Mouse (Mus musculus) ovary, adult 18-20 months (tissue): ENCODE data around the gene Cactin.

Experiments used
- DNase-seq: peaks from one replicate; pipeline ENCODE4 v3.0.0; 2022; ENCODE audit warnings: low spot score, mixed read lengths

Cactin gene

GRCm38 (mm10) chr10:81297845-81298244 is 23.1 kb upstream of the Cactin start:
- DNase-seq: no peak

GRCm38 (mm10) chr10:81298369-81299100 is 22.4 kb upstream of the Cactin start:
- DNase-seq: no peak

GRCm38 (mm10) chr10:81299585-81300351 is 21.1 kb upstream of the Cactin start:
- DNase-seq: no peak

GRCm38 (mm10) chr10:81300352-81300907 is 20.5 kb upstream of the Cactin start:
- no peak for DNase-seq

- DNase-seq: no peak
These were observed 19.6 kb upstream of the Cactin start for GRCm38 (mm10) chr10:81301321-81301720.

GRCm38 (mm10) chr10:81302288-81302687 is 18.6 kb upstream of the Cactin start:
- DNase-seq: no peak

- DNase-seq: no peak
These were observed 18.1 kb upstream of the Cactin start for GRCm38 (mm10) chr10:81302781-81303218.

- DNase-seq: no peak
These were observed 17.6 kb upstream of the Cactin start for GRCm38 (mm10) chr10:81303258-81303657.

GRCm38 (mm10) chr10:81303761-81304160 is 17.1 kb upstream of the Cactin start:
- DNase-seq: no peak

- no peak for DNase-seq
These were observed 16.2 kb upstream of the Cactin start for GRCm38 (mm10) chr10:81304597-81305238.

- no peak for DNase-seq
These were observed 15.2 kb upstream of the Cactin start for GRCm38 (mm10) chr10:81305663-81306062.

GRCm38 (mm10) chr10:81306173-81306668 is 14.7 kb upstream of the Cactin start:
- DNase-seq: no peak

GRCm38 (mm10) chr10:81306837-81307682 is 13.8 kb upstream of the Cactin start:
- DNase-seq: no peak

GRCm38 (mm10) chr10:81309571-81309970 is 11.3 kb upstream of the Cactin start:
- DNase-seq: no peak

- DNase-seq: no peak
These were observed 7.3 kb upstream of the Cactin start for GRCm38 (mm10) chr10:81313581-81313980.

- DNase-seq: no peak
These were observed 6.7 kb upstream of the Cactin start for GRCm38 (mm10) chr10:81314201-81314600.

GRCm38 (mm10) chr10:81315587-81315986 is 5.3 kb upstream of the Cactin start:
- DNase-seq: no peak

- no peak for DNase-seq
These were observed 4.4 kb upstream of the Cactin start for GRCm38 (mm10) chr10:81316338-81317060.

- peak; percentile 72 for DNase-seq
These were observed 3.6 kb upstream of the Cactin start for GRCm38 (mm10) chr10:81317273-81317672.

- peak; percentile 50 for DNase-seq
These were observed 2.1 kb upstream of the Cactin start for GRCm38 (mm10) chr10:81318589-81319329.
